Mouse (Mus musculus) 3T3-L1 (cell line): Measurements from ENCODE around the gene Olfr709-ps1.
"Not testable (repeated sequence)": the region's sequence is repeated elsewhere in the genome, so short reads cannot be mapped to it uniquely, and the experiment has no call there.

Experiments used
- DNase-seq: peaks from one replicate; pipeline ENCODE4 v3.0.0-alpha.2; 2015; ENCODE audit warnings: low read depth, low spot score

Gene Olfr709-ps1

DNA sequence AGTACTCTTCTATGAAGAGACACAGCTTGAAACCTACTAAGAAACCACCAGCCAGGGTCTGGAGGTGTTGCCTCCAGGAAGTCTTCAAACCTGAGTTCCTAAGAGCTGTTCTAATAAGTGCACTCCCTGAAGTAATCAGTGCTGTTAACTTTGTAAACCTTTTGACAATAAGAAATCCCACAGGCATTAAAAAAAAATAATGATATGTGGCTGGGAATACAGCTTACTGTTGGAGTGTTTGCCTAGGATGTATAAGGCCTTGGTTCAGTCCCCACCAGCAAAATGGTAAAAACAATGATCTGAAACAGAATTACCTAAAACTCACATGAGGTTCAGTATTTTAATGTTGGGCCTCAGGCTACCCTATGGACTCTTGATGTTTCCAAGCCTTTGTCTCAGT is at the start of gene Olfr709-ps1:
Gene Olfr709-ps1 (minus strand): TSS at position 101 of the 400 bp plus-strand sequence.
- no peak for DNase-seq

DNA sequence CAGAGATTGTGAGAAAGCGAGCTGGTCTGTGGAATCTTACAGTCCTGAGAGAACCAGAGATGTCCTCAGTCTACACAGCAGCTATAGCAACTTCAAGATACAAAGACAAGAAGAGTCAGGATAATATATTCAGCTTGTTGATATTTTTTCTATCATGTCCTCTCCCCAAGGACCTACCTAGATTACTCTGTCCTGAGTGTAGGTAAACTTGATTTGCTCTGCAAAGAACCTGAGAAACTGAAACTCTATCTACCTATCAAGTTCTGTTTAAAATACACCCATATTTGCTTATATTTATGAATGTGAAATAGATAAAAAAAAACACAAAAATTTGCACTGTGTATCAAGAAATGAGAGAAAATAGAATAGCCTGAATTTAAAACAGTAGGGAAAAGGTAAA is 43.3 kb upstream of the Olfr709-ps1 start, which contains the start of gene Olfr711:
Gene Olfr711 (minus strand): TSS at position 101 of the 400 bp plus-strand sequence.
- no peak for DNase-seq

DNA sequence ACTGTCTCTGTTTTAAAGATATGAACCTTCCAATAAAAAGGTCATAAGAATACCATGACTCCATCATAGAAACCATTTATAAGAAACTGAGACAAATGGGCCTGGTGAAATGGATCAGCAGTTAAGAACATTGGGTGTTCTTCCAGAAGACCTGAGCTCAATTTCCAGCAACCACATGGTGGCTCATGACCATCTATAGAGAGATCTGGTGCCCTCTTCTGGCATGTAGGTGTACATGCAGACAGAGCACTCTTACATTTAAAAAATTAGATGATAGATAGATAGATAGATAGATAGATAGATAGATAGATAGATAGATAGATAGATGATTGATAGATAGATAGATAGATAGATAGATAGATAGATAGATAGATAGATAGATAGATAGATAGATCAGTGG is 35.5 kb upstream of the Olfr709-ps1 start:
- peak; percentile 14 for DNase-seq

DNA sequence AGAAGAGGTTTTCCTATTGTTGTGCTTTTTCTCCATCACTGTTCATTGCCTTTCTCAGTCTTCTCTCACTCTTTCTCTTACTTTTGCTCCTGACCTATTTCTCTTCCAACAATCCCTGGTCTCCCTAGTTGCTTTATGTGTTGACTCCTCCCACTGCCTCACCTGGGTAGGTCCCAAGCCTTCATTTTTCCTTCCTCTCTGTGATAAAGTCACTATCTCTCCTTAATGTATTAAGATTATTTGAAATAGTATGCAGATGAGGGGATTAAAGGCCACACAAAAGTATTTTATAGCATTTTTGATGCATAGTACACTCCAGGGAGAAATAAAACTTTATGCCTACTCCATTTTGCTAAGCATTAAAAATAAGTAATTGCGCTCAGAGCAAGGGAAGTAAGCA is 31.8 kb upstream of the Olfr709-ps1 start, which contains the start of gene Olfr6:
Gene Olfr6 (minus strand): TSS at position 101 of the 400 bp plus-strand sequence.
- DNase-seq, result no peak

DNA sequence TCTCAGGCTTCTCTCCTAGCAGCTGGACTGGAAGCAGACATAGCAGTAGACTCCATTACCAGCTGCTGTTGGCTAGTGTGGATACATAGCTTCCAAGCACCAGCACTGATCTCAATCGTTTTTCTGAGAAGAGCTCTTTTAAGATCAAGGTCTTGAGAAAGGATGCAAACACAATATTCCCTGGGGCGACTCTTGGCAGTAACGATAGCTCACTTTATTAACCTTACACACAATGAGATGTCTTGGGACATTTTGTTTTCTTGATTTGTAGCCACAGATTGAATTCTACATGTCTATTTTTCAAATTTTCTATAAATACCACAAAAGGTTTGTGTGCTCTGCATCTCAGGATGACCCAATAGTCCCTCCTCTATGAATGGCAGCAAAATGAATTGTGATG is 16.2 kb upstream of the Olfr709-ps1 start, which contains the start of gene Olfr710:
Gene Olfr710 (minus strand): TSS at position 101 of the 400 bp plus-strand sequence.
- no peak for DNase-seq

DNA sequence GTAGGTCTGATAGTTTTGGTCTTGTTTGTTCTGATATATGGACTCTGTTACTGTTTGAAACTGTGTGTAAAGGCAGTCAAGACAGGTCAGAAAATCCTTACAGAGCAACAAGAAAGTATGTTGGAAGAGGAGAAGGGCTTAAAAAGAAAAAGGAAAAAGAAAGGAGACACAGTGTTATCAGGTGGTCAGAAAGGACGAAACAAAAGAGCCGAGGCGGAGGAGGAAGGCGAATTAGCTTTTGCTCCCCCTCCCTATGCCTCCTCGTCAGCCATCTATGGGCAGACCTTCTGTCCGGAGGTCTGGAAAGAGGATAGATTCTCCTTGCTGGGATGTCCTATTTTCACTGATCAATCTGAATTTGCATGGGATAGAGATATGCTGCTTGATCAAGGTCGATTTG is 11.1 kb downstream of the Olfr709-ps1 start:
- not testable (repeated sequence) for DNase-seq

DNA sequence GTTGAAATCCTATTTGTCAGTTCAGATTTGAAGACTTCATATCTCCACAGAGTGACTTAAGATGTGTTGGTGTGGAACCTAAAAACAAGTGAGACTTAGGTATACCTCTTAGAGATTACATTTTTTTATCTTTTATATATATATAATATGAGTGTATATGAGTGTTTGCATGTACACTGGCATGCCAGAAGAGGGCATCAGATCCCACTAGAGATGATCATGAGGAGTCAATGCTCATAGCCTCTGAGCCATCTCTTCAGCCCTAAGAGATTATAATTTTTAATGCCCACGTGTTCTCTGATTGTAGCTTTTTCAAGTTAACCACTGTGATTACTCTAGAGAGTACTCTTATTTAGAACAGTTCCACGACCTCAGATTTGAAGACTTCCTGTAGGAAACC is 24.3 kb downstream of the Olfr709-ps1 start, which contains the start of gene Olfr1532-ps1:
Gene Olfr1532-ps1 (plus strand): TSS at position 326 of the 400 bp plus-strand sequence.
- no peak for DNase-seq

DNA sequence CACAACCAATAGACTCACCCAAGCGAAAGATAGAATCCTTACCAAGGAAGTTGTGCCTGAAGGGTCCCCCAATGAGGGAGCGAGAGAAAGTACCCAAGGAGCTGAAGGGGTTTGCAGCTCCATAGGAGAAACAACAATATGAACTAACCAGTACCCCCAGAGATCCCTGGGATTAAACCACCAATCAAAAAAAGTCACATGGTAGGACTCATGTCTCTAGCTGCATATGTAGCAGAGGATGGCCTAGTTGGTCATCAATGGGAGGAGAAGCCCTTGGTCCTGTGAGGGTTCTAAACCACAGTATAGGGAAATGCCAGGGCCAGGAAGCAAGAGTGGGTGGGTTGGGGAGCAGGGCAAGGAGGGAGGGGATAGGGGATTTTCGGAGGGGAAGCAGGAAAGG is 30.9 kb downstream of the Olfr709-ps1 start, which contains the start of gene Olfr707:
Gene Olfr707 (minus strand): TSS at position 101 of the 400 bp plus-strand sequence.
- not testable (repeated sequence) for DNase-seq

DNA sequence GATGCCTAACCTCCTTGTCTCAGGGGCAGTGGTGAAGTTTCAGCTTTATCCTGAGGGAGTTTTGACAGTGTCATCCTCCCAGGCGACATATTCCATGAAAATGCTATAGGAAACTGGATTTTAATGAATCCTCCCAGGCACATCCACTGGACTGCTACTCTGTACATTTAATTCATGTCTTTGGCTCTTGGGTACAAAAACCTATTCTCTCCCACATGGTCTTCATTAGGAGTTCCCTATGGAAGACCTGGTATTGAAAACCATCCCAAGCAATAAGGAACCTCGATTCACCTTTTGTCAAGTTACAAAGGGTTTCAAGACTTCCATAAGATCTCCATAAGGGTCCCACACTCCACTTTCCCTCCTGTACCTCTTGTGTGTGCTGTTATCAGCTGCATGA is 44.0 kb downstream of the Olfr709-ps1 start, which contains the start of gene Olfr706:
Gene Olfr706 (minus strand): TSS at position 101 of the 400 bp plus-strand sequence.
- no peak for DNase-seq

DNA sequence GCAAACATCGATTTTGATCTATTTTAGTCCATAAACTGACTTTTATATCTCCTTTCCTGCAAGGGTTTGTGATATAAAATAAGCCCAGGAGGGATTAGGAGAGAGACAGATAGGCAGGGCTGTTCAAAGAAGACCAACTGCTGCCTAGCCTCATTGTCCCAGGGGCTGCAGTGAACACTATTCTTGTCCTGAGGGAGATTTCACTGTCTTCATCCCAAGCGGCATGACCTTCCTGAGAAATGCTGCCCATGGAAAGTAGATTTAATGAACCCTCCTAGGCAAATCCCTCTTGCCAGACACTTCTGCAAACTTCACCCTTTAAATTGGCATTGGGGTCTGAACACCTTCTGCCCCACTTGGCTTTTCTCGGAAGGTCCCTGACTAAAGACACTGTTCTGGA is 55.2 kb downstream of the Olfr709-ps1 start, which contains the start of gene Olfr705:
Gene Olfr705 (minus strand): TSS at position 101 of the 400 bp plus-strand sequence.
- no peak for DNase-seq
